Mouse (Mus musculus) layer of hippocampus, adult 2 months (tissue): ENCODE results near the gene Stx18. TPM values are rescaled to one million over a fixed set of nuclear protein-coding genes. Genes with fewer than 3 reads are reported as not detected.
A peak's percentile ranks its signal among the peaks of the same experiment; 100 is the strongest.

Source experiments
- DNase-seq, 2 experiments: peaks; one replicate each; pipeline ENCODE4 v3.0.0; 2022; ENCODE audit warnings: low spot score in 2 of 2
- H3K27ac ChIP-seq: fragments of 200-600 bp; 2 replicates; pipeline ENCODE4 v1.8.1; 2022
- H3K4me3 ChIP-seq: fragments of 200-600 bp; 2 replicates; pipeline ENCODE4 v1.8.1; 2022; ENCODE audit warnings: mild to moderate bottlenecking
- CTCF ChIP-seq: fragments of 200-600 bp; conservative IDR thresholded peaks from 2 replicates; pipeline ENCODE4 v1.8.1; 2022; ENCODE audit warnings: antibody characterized with exemption, mild to moderate bottlenecking, moderate library complexity
- total RNA-seq, 2 experiments: library from RNA; stranded (reverse); gene quantifications; 2 replicates each; pipeline ENCODE4 v1.2.3; 2021

The Stx18 gene
- total RNA-seq, 2 experiments from 2014 or later = 35.8 to 36.1 TPM

DNA sequence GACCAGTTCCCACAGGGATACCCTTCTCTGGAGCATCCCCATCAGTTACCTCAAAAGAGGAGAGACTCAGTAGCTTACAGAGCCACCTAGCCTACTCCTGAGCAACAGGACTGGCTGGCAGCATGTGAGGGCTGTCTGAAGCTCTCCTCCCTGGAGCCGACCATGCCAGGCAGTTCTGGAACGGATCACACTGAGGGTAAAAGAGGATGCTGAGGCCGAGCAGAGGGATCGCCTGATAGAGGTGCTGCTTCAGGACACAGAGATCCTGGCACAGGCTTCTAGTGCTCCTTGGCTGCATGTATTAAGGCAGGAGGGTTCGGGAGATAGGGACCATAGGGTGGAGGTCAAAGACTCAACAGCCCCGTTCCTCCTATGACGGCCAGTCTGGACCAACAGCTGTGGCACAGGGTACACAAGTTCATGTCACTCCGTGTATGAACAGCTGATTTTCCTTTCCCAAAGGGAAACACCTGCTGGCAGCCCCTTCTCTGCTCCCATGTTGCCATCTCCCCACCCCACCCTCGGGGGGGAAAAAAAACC lies 119.0 kb downstream of the Stx18 start:
- TF ChIP-seq CTCF = no peak
- no peak for DNase-seq
- Histone ChIP-seq H3K4me3 (peak overlapping the region; percentile 81), H3K27ac (peak overlapping the region; percentile 98)

DNA sequence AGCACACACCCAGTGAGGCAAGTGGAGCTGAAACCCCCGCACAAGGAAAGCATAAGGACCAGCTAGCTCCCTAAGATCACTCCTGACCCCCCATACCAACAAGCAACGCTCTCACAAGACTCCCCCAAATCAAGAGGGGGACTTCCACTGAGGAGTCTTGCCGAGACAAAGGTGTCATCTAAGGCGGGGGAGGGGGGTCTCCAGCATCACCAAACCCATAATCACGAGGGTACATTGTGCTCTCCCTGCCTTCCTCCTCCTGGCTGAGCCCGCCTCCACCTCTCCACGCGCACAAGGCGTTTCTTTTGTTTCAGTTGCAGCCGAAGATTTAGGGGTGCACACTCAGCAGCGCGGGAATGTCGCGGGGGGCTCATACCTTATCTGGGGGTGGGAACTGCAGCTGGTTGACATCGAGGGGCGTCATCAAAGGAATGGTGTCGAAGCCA lies 120.0 kb downstream of the Stx18 start:
- DNase-seq = no peak
- Histone ChIP-seq H3K27ac (peak overlapping the region; percentile 98), H3K4me3 (peak overlapping the region; percentile 81)
- TF ChIP-seq CTCF = no peak

DNA sequence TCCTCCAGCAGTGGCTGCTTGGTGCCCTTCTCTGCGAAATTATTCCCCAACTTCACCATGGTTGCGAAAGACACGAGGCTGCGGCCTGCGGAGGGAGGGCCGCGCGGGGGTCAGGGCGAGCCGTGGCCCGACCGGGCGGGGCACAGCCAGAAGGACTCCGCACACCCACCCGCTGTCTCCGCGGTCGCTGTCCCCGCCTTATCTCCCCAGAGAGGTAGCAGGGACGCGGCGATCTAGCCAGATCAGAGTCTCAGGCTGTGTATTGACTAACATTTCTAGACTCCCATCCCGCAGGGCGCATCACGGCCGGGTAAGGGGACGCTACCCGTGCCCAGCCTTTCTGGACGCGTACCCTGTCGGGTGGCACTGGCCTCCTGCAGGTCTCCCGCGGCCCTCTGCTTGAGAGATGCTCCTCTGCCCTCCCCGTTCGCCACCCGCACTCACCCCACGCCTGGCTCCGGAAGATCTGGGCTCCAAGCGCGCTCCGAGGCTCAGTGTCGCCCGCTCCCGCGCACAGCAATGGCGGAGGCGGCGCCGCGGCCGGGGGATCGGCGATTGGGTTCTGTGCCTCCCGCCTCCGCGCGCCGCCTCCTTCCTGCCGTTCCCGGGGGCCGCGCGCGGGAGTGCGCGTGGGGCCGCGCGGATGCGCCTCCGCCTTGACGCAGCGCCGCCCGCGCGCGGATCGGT lies 120.5 kb downstream of the Stx18 start:
- peak overlapping the region; percentile 81 for H3K4me3 ChIP-seq
- TF ChIP-seq CTCF = no peak
- DNase-seq = peak; percentile 75 to 77

DNA sequence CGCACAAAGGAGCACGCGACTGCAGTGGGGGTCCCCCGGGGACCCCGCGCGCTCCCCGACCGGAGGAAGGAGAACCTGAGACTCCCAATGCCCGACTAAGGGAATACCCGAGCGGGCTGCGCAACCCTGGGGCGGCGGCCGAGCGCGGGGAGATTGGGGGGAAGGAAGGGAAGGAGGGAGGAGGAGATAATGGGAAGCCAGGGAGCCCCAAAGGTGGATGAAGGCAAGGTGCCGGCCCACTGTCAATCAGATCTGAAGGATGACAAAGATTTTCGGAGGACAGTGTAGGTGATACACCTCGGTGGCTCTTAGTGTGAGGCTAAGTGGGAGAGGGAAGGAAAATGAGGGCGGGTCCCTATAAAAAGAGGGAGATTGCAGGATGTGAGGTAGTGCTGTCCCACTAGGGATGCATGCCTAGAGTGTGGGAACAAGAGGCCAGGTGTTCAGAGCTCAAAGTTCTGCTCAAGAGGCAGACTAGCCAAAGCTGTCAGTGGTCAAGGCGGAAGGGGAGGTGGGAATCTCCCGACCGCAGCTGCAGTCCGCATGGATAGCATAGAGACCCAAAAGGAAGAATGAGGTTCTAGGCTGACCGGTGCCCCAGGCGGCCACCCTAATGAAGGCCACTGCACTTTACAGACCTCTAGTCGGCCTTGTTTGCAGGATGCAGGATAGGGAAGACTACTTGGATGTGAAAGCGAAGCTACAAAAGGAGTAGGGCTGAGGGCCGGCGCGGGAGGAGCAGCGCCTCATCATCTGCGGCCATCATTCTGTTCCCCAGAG lies 121.3 kb downstream of the Stx18 start, which contains the start of gene Nsg1:
Gene Nsg1, minus strand, starts transcription at position 274 of the 780 bp plus-strand sequence.
- no peak for TF ChIP-seq CTCF
- DNase-seq = no peak

More for the DNA sequence above, 120.5 kb downstream of the Stx18 start:
- H3K27ac ChIP-seq = peak overlapping the region; percentile 98

DNA sequence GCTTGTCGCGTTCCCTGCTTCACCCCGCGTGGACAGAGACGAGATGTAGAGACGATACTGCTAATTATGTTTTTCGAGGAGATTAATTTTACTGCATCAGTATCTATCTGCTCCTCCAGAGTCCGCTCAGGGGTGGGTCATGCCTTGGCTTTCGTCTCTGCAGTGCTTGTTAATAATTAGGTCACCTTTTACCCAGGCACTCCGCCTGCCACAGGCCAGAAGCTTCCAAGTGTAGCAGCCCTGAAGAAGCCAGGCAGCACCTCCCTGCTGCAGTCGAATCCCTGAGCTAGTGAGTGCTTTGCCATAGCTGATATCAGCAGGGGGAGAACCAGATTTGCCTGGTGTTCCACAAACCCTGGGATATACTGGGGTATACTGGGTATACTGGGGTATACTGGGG lies 130.0 kb downstream of the Stx18 start:
- Histone ChIP-seq H3K4me3 (no peak overlapping the region), H3K27ac (no peak overlapping the region)
- no peak for DNase-seq
- TF ChIP-seq CTCF = no peak

More for the DNA sequence above, 121.3 kb downstream of the Stx18 start, which contains the start of gene Nsg1:
- Histone ChIP-seq H3K4me3 (peak within 1 kb of the TSS; percentile 81), H3K27ac (peak within 1 kb of the TSS; percentile 98)

DNA sequence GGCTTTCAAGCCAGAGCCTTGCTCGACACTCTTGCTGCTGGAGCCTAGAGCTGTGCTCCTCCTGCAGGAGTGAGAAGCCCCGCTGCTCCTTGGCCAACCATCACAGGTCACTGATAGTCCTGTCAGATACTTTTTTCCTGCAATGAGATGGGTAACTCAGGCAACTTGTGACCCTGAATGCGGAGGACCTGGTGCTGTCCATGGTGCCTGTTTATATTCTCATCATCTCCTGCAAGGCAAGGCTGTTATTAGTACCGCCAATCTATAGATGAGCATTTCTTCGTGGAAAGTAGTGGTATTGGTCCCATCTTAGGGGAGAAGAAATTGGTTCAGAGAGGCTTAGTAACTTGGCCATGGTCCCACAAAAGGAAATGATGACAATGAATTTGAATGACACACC lies 135.2 kb downstream of the Stx18 start:
- no peak for DNase-seq
- TF ChIP-seq CTCF = no peak
- H3K4me3 ChIP-seq = no peak overlapping the region
- H3K27ac ChIP-seq = no peak overlapping the region

DNA sequence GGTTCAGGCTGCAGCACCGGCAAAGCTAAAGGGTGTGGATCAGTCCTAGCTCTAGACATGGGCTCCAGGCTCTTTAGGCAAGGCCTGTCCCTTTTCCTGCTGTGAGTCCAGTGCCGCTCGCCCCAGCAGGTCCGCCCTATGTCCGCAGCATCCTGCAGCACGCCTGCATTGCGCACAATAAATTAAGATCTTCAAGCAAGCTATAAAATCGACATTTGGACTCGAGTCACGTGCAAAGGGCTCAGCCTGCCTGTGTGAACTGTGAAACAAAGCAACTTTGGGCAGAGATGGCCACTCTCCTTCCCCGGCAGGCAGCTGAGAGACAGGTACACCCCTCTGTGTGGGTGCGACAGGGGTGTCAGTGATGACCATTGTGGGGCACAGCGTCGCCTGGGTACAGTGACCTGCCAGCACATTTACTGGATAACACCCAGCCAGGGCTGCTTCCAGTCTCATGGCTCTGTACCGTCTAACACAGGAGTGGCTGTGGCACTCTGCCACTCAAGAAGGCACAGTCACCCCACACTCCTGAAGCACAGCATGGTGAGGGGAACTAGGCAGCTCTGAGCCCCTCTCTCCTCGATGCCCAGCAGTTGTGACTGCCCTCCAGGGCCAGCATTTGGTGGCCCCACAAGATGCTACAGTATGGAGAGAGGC lies 135.8 kb downstream of the Stx18 start:
- H3K4me3 ChIP-seq = no peak overlapping the region
- H3K27ac ChIP-seq = no peak overlapping the region
- TF ChIP-seq CTCF = no peak
- DNase-seq = no peak

DNA sequence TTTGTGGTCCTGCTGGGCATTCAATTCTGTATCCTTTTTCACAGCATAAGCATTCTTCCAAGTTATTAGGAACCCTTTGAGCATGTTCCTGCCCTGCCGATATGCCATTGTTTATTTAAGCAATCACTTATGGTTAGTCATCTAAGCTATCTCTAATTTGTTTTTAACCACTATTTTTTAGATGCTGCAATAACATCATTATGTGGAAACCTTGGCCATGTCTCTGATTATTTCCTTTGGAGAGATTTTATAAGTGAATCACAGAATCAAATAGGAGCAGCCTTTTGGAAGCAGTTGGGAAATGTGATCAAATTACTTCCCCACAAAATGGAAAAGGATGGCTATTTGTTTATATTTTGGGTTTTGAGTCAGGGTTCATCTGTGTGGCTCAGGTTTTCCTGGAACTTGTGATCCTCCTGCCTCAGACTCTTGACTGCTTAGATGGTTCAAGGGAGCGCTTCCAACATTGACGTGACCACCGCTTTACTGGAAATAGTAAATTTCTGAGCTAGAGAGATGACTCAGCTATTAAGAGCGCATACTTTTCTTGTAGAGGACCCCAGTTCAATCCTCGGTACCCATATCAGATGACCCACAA lies 146.2 kb downstream of the Stx18 start:
- H3K4me3 ChIP-seq = no peak overlapping the region
- TF ChIP-seq CTCF = no peak
- no peak for DNase-seq

DNA sequence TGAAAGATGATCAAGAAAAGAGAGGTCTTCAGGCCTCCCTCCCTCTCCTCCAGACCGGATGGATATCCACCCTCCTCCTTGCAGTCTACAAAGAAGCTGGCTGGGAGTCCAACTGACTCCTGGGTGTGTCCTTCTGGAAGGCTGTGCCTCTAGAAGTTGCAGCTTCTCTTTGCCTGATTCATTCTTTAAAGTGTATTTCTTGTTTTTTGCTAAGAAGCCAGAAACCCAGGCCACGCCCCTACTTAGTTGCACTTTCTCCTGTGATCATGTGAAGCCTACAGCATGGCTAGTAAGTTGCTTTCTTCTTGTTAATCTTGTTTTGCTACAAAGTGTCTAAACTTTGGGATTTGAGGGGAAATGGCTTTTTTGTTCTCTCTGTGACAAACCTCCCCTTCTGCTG lies 148.5 kb downstream of the Stx18 start:
- no peak for DNase-seq
- TF ChIP-seq CTCF = no peak
- no peak overlapping the region for H3K27ac ChIP-seq
- H3K4me3 ChIP-seq = no peak overlapping the region

More for the DNA sequence above, 146.2 kb downstream of the Stx18 start:
- H3K27ac ChIP-seq = no peak overlapping the region

Other genes with a start within 250 kb of the Stx18 start
- 1 to 10 TPM; 4.2 to 5.3 TPM for gene Msx1, start 214.2 kb upstream of the Stx18 start, total RNA-seq
- gene Nsg1, start 121.2 kb downstream of the Stx18 start, total RNA-seq = 100 to 1,000 TPM; 421 to 427 TPM
- 10 to 100 TPM; 19.2 to 25.0 TPM for gene Zbtb49, start 181.7 kb downstream of the Stx18 start, total RNA-seq
- 10 to 100 TPM in 1 of 2 experiments, 1 to 10 TPM in 1; 9.9 to 11.3 TPM for gene Lyar, start 181.7 kb downstream of the Stx18 start, total RNA-seq
- 10 to 100 TPM; 30.1 to 32.8 TPM for gene Tmem128, start 221.4 kb downstream of the Stx18 start, total RNA-seq
- gene Otop1, start 237.2 kb downstream of the Stx18 start, total RNA-seq = under 1 TPM in 1 of 2 experiments, not detected in 1; 0.15 TPM